Mouse (Mus musculus): ENCODE measurements around the gene Neurog3. TPM values are rescaled to one million over a fixed set of nuclear protein-coding genes. Genes with fewer than 3 reads are reported as not detected.

Neurog3 gene
- polyA plus RNA-seq, 1 experiment: 2.3 TPM

- no peaks in the 10 kb centered on the region for H3K36me3 ChIP-seq (ENCODE audit: control insufficient read depth, insufficient read depth, low read length)
- WGBS: 80% methylated on average over 6 of the region's 6 CpGs
Measured at GRCm38 (mm10) chr10:62094401-62094800, 38.5 kb upstream of the Neurog3 start.

GRCm38 (mm10) chr10:62099749-62100403 lies 33.0 kb upstream of the Neurog3 start:
- no peaks in the 10 kb centered on the region for H3K4me1 ChIP-seq (ENCODE audit: control insufficient read depth, insufficient read depth, insufficient read length, low read length)
- no peak overlapping the region for H3K27ac ChIP-seq (ENCODE audit: insufficient read depth, low read depth, low read length)
- TF ChIP-seq POLR2A (IDR thresholded peaks at IDR 0.05; ENCODE audit: low read depth, low read length): no peak
- no peak for TF ChIP-seq CTCF (IDR thresholded peaks at IDR 0.05; ENCODE audit: extremely low read depth, insufficient read length, insufficient replicate concordance, low read depth, low read length)
- H3K36me3 ChIP-seq (ENCODE audit: control insufficient read depth, insufficient read depth, low read length): no peaks in the 10 kb centered on the region
- WGBS: 62% methylated on average over 10 of the region's 10 CpGs
- no peaks in the 10 kb centered on the region for H3K27me3 ChIP-seq (ENCODE audit: control insufficient read depth, insufficient read depth, low read length)
- H3K4me3 ChIP-seq (ENCODE audit: low read depth, low read length): no peak overlapping the region

More at GRCm38 (mm10) chr10:62094401-62094800, 38.5 kb upstream of the Neurog3 start:
- TF ChIP-seq POLR2A (IDR thresholded peaks at IDR 0.05; ENCODE audit: low read depth, low read length): no peak
- no peak for TF ChIP-seq CTCF (IDR thresholded peaks at IDR 0.05; ENCODE audit: extremely low read depth, insufficient read length, insufficient replicate concordance, low read depth, low read length)
- Histone ChIP-seq H3K4me3 (ENCODE audit: low read depth, low read length) (no peak overlapping the region), H3K4me1 (ENCODE audit: control insufficient read depth, insufficient read depth, insufficient read length, low read length) (no peaks in the 10 kb centered on the region), H3K27me3 (ENCODE audit: control insufficient read depth, insufficient read depth, low read length) (no peaks in the 10 kb centered on the region), H3K27ac (ENCODE audit: insufficient read depth, low read depth, low read length) (no peak overlapping the region)

GRCm38 (mm10) chr10:62101504-62102439 lies 31.1 kb upstream of the Neurog3 start:
- Histone ChIP-seq H3K27ac (ENCODE audit: insufficient read depth, low read depth, low read length) (no peak overlapping the region), H3K36me3 (ENCODE audit: control insufficient read depth, insufficient read depth, low read length) (no peaks in the 10 kb centered on the region), H3K4me1 (ENCODE audit: control insufficient read depth, insufficient read depth, insufficient read length, low read length) (no peaks in the 10 kb centered on the region), H3K4me3 (ENCODE audit: low read depth, low read length) (no peak overlapping the region), H3K27me3 (ENCODE audit: control insufficient read depth, insufficient read depth, low read length) (no peaks in the 10 kb centered on the region)
- TF ChIP-seq POLR2A (IDR thresholded peaks at IDR 0.05; ENCODE audit: low read depth, low read length): no peak
- peak; percentile 76; the same call in 1 of the 2 replicates for TF ChIP-seq CTCF (IDR thresholded peaks at IDR 0.05; ENCODE audit: extremely low read depth, insufficient read length, insufficient replicate concordance, low read depth, low read length)
- WGBS: 15% methylated on average over 7 of the region's 7 CpGs

DNA sequence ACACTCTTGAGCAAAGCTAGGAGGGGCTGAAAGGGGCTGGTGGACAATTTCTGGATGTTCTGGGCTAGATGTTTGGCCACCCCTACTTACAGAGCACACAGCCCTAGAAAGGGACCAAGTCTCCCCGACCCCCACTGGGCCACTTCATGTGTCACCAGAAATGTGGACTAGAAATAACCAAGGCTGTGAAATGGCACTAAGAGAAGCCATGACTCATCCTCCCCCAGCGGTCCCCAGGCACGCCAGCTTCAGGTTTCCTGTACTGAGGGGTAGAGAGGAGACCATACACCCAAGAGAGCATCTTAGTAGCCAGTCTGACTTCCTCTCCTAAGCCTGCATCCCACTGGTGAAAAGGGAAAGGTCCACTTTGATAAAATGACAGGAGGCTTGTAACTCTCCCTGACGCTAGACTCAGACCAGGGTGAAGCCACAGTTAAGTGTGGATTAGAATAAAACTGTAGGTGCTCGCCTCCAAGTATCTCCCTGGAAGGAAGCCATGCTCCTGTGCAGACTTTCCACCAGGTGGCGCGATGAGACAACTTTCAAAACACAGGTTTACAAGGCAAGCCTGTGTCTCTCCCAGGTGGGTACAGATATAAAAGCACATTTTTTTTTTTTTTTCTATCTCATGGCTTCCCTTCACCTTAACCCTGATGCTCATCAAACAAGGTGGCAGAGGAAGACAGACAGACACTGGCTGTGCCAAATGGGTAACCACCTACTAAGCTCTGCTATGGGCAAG lies 27.9 kb upstream of the Neurog3 start:
- no peak for TF ChIP-seq POLR2A (IDR thresholded peaks at IDR 0.05; ENCODE audit: low read depth, low read length)
- peak; percentile 77; the same call in 1 of the 2 replicates for TF ChIP-seq CTCF (IDR thresholded peaks at IDR 0.05; ENCODE audit: extremely low read depth, insufficient read length, insufficient replicate concordance, low read depth, low read length)
- 24% methylated on average over 7 of the region's 7 CpGs for WGBS
- Histone ChIP-seq H3K27ac (ENCODE audit: insufficient read depth, low read depth, low read length) (no peak overlapping the region), H3K4me1 (ENCODE audit: control insufficient read depth, insufficient read depth, insufficient read length, low read length) (no peaks in the 10 kb centered on the region), H3K36me3 (ENCODE audit: control insufficient read depth, insufficient read depth, low read length) (no peaks in the 10 kb centered on the region), H3K27me3 (ENCODE audit: control insufficient read depth, insufficient read depth, low read length) (no peaks in the 10 kb centered on the region), H3K4me3 (ENCODE audit: low read depth, low read length) (no peak overlapping the region)

GRCm38 (mm10) chr10:62107048-62107447 lies 25.8 kb upstream of the Neurog3 start:
- WGBS: 85% methylated on average over 9 of the region's 9 CpGs
- no peak overlapping the region for H3K4me3 ChIP-seq (ENCODE audit: low read depth, low read length)
- no peaks in the 10 kb centered on the region for H3K36me3 ChIP-seq (ENCODE audit: control insufficient read depth, insufficient read depth, low read length)
- peaks cover 4% of the 10 kb centered on the region for H3K4me1 ChIP-seq (ENCODE audit: control insufficient read depth, insufficient read depth, insufficient read length, low read length)
- H3K27ac ChIP-seq (ENCODE audit: insufficient read depth, low read depth, low read length): no peak overlapping the region
- TF ChIP-seq CTCF (IDR thresholded peaks at IDR 0.05; ENCODE audit: extremely low read depth, insufficient read length, insufficient replicate concordance, low read depth, low read length): no peak
- TF ChIP-seq POLR2A (IDR thresholded peaks at IDR 0.05; ENCODE audit: low read depth, low read length): no peak
- no peaks in the 10 kb centered on the region for H3K27me3 ChIP-seq (ENCODE audit: control insufficient read depth, insufficient read depth, low read length)

- WGBS: under 1% methylated on average over 57 of the region's 57 CpGs
- Histone ChIP-seq H3K27ac (ENCODE audit: insufficient read depth, low read depth, low read length) (no peak overlapping the region; the same call in 1 of the 2 replicates), H3K4me3 (ENCODE audit: low read depth, low read length) (peak overlapping the region; percentile 99), H3K4me1 (ENCODE audit: control insufficient read depth, insufficient read depth, insufficient read length, low read length) (peaks cover 4% of the 10 kb centered on the region), H3K36me3 (ENCODE audit: control insufficient read depth, insufficient read depth, low read length) (no peaks in the 10 kb centered on the region), H3K27me3 (ENCODE audit: control insufficient read depth, insufficient read depth, low read length) (no peaks in the 10 kb centered on the region)
- peak; percentile 83 for TF ChIP-seq CTCF (IDR thresholded peaks at IDR 0.05; ENCODE audit: extremely low read depth, insufficient read length, insufficient replicate concordance, low read depth, low read length)
- 0 out of 2 replicates have a peak, but pooled peaks have one; percentile 24 for TF ChIP-seq POLR2A (IDR thresholded peaks at IDR 0.05; ENCODE audit: low read depth, low read length)
Measured at GRCm38 (mm10) chr10:62110504-62111206, 22.2 kb upstream of the Neurog3 start.

All from small intestine, adult 2 months (tissue).